Mouse (Mus musculus): ENCODE measurements around the gene Whrn.
A peak's percentile ranks its signal among the peaks of the same experiment; 100 is the strongest.

The Whrn gene

DNA sequence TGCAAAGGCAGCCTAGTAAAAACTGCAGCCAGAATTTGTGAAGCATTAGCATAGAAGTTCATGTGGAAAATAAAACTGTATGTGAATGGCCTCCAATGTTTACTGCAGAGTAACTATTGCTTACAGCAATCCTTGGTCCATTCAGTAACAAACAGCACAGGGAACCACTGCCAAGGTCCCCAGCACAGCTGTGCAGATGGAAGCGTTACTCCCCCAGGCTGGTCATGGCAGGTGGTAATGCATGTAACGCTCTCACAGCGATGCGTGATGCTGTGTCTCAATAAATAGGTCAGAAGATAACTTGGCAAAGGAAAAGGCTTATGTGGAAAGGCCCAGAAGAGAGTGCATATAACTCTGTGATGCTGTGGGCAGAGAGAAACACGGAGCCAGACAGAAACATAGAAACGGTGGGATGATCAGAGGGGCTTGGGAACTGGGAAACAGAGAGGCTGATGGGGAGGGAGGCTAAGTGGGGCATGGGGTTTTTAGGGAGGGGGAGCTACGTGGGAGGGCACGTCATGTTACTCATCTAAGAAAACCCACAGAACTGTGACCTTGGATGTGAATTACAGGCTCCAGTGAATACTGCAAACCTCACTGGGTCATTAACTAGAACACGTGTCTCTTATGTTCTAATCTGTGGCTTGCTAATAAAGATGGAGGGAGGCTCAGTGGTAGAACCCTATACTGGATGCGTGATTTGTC, 51.3 kb downstream of the Whrn start:
- DNase-seq (ENCODE audit: low spot score): no peak

DNA sequence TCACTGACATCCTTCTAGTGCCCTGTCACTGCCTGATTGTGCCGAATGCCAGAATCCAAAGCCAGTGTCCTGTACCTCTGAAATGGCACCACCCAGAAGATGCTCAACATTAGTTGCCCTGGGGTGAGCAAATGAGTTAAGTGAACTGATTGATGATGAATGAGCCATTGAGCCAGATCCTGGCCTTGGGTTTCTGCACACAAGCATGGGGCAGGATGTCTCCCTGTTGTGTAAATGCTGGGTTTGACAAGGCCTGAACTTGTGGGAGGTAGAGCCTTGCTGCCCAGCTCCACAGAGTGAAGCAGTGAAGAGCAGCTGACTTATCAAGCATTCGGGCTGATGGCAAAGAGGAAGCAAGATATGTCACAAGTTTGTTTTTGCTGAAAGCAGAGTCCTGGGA, 52.7 kb downstream of the Whrn start:
- DNase-seq (ENCODE audit: low spot score): no peak

DNA sequence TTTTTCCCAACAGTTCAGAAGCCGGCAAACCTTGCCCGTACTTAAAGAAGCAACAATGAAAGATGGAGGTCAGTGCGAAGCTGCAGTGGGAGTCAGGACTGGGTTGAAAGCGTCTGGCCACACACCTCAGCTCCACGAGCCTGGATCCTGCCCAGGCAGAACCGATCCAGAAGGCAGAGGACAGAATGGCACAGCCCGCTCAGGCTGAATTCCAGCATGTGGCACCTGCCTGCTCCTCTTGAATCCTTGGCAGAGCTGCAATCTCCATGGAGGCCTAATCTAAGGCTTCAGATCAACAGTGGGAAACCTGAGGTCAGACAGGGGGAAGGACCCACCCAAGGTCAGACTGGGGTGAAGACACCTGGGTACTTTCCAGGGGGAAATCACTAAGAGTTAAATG, 54.2 kb downstream of the Whrn start:
- DNase-seq (ENCODE audit: low spot score): no peak

DNA sequence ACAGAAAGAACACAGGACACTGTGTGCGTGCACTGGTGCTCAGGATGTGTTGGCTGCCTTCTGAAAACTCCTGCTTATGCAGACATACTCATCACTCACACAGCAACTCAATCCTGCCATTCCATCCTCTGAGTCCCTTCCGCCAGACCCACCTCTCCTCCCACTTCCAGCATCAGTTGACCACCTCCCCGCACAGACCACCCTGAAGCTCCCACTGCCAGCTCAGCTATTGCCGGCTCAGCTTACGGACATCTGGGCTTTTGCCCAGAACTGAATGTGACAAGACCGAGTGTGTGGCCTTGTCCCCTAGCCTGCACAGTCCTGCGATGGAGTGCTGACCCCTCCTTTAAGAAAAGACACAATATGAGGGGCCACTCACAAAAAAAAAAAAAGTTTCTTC, 55.5 kb downstream of the Whrn start:
- peak; percentile 20 for DNase-seq (ENCODE audit: low spot score)

DNA sequence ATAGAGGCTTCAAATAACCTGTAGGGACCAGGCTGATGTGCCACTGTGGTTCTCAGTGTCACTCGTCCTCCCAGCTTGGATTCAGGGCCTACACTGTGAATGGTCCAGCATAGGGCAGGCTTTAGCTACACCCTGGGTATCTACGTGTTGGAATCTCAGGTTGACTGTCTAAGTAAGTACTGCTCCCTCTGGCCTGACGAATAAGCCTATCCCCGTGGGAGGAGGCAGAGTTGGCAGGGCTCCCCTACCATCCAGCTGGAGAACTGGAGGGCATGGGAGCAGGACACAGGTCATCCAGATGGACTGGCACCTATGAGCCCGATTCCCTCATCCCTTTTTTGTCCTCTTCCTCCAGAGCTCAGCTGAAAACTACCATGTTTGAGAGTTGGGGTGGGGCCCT, 57.8 kb downstream of the Whrn start:
- no peak for DNase-seq (ENCODE audit: low spot score)

DNA sequence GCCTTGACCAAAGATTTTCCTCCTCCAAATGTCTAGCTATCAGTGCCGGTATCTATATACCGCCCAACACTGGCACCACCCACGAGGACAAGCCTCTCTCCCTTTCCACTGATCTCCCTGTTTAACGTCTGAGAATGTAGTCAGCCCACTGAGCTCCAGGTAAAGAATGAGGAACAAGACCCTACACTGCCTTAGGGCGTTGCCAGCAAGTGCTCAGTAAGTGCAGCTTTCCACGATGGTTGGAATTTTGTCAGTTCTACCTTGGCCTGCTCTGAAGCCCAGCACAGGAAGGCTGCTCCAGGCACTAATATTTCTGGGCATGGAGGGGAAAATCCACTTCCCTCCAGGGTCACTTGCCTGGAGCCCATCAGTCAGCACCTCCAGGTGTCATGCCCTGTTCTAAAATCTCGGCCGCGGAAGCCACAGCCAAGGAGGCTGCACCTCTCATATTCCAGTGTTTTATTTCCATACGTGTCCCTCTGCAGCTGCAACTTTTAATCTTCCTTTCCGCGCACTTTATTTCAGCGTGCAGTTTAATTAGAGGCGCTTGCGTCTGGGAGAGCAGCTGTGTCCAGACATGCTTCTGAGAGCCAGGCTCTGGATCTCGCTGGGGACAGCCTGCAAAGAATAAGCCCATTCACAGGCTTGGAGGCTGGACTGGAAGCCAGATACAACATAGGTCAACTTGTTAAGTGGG, 58.5 kb downstream of the Whrn start:
- peak; percentile 34 for DNase-seq (ENCODE audit: low spot score)

DNA sequence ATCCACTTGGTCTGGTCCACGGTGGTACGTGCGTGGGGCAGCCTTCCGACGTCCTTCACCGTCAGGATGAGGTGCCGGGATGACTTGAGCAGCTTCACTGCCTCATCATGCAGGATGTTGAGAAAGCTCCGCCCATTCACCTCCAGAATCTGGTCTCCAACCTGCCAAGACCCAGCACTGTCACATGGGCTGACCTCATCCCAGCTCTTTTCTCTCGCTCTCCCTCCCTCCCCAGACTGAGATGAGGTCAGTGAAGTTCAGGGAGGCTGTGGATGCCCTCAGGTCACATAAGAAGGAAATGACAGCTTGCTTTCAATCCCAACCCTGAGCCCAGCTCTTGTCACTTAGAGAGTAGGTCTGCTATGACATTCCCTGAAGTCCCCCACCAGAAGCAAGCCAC, 60.4 kb downstream of the Whrn start:
- DNase-seq (ENCODE audit: low spot score): peak; percentile 19

DNA sequence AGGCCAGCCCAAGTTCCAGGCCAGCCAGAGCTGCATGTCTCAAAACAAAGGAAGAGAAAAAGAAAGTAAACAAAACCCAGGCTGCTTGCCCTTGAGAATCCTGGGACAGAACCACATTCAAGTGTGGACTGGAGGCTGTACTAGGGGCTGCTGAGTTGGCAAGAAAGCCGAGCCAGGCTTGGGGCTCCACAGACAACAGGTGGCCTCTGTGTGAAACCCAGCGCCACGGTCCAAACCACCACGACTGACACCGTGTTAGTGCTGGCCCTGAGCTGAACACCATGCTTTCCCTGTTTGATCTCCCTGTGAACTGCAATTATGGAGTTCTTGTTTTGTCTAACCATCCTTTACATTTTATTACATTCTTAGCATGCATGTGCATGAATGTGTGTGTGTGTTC, 64.7 kb downstream of the Whrn start:
- no peak for DNase-seq (ENCODE audit: low spot score)

DNA sequence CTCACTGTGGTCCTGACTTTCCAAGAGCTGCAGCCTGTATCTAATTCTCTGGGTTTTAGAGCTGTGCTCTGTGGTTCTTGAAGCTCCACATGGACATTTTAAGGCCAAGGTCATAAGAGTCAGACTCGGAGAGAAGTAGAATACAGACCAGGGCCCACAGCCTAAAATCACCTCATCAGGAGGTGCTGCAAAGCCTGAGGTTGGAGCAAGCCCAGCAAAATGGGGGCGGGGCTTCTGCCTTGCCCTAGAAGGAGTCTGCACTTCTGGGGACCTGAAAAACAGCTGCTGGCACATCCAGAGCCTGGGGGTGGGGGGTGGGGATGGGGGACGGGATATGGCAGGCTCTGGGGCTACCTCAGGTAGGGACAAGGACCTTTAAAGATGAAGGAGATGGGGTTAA, 65.4 kb downstream of the Whrn start:
- no peak for DNase-seq (ENCODE audit: low spot score)

DNA sequence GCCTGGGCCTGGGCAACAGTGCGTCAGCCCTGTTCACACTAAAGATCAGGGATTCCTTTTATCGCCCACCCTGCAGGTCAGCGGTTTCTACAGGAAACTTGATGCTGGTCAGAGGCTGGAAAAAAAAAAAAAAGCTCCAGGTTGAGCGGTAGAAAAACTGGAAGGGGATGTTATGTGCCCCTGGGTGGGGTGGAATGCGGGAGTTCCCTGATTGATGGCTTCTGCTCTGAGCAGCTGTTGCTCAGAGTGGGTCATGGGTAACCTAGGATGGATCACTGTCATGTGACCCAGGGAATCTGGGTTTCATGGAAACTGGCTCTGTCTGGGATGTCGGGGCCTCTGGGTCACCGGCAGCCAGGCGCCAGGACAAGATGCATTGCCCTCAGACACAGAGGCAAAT, 69.5 kb downstream of the Whrn start:
- peak; percentile 33 for DNase-seq (ENCODE audit: low spot score)

DNA sequence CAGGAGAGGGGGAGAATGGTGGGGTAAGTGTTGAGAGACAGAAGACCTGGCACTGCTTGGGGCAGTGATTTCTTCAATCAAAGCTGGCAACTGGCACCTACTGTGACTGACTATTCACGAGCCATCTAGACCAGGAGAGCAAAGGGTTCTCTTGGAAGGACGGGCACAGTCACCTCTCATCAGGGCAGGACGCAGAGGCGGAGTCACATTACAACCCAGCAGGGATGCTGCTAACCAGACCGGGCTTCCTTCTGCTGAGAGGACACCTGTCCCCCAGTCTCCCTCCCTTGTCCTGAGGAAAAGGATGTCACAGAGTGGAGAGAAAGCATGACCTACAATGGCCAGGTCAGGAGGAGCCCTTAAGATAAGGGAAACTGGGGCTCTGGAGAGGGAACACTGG, 72.0 kb downstream of the Whrn start:
- DNase-seq (ENCODE audit: low spot score): no peak

DNA sequence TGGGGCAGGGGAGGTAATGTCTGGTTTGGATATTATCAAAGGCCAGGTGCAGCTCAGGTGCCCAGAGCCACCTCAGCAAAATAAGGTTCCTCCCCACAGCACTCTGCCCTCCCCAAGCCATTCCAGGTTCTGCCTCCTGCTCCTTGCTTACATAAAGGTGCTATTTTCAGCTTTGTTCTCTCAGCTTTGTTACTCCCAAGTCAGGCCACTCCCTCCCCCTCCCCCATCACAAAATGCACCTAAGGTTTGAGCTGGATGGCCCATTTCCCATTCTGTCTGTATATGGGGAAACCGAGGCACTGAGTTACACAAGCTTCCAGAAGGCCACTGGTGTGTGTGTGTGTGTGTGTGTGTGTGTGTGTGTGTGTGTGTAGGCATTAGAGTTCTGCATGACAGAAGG, 72.6 kb downstream of the Whrn start:
- no peak for DNase-seq (ENCODE audit: low spot score)

DNA sequence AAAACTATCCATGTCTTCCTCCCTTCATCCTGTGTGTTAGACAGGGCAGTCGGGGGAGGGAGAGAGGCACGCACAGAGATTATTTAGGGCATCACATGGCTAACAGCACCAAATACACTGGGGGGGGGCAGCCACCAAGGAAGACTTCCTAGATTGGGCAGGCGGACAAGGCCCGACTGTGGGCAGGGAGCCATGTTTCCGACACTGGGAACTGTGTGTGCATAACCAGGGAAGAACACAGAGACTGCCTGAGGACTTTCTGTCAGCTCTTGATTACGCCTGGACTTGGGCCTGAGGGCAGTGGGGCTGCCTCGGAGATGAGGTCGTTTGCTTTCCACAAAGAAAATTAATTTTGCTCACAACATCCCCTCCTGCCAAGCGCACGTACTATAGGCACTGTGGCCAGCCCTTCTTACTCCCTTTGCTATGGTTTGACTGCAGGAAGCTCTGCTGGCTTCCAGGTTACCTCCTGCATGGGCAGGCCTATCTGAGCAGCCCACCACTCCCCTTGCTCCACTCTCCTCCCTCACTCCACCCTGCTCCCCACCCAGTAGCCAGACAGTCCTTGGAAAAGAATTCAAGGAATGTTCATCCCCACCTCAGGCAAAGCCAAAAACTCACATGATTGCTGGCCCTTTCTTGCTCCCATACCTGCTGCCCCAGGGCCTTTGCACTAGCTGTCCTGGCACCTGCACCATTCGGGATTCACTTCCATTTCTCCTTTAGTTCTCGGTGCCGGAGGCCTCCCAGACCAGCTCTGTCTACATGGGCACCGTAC, 75.5 kb downstream of the Whrn start:
- no peak for DNase-seq (ENCODE audit: low spot score)

DNA sequence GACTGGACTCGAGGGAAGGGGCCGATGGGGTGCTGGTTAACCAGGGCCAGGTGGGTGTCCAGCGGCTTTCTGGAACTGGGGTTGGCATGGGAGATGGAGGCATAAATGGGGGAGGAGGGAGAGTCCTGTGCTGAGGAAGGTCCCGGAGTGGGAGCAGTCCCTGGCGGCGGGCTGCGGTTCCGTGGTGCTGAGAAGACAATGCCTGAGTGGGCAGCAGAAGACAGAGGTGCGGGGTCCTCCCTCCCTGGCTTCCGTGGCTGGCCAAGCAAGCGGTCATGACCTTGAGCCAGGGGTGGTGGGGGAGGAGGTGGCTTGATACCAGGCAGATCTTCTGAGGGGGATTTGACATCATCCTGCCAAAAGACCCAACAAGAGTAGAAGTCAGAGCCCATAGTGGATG, 77.5 kb downstream of the Whrn start:
- DNase-seq (ENCODE audit: low spot score): no peak

DNA sequence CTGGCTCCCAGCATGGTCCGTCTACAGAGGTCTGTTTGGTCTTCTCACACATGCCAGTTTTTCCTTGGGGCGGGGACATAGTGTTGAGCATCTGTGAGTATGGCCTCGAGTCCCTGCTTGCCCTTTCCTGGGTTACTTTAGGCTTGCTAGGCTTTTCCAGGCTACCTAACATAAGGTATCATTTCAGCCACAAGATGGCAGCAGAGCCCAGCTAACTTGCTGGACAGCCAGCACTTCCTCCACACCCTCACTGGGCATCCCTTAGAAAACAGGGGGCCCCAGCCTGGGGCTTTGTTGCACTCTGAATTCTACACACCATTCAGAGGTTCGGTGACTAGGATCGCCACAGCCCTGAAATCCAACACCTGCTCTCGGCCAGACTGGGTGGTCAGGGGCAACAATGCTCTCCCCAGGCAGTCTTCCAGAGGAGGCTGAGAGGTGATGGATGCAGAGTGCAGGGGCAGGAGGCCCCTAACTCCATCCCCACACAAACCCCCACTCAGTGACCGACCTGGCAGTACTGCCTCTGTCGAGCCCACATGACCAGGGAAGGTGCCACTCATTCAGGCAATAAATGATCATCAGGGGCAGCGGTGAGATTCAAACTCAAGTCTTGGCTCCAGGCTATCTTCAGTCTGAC, 78.4 kb downstream of the Whrn start:
- DNase-seq (ENCODE audit: low spot score): peak; percentile 94

DNA sequence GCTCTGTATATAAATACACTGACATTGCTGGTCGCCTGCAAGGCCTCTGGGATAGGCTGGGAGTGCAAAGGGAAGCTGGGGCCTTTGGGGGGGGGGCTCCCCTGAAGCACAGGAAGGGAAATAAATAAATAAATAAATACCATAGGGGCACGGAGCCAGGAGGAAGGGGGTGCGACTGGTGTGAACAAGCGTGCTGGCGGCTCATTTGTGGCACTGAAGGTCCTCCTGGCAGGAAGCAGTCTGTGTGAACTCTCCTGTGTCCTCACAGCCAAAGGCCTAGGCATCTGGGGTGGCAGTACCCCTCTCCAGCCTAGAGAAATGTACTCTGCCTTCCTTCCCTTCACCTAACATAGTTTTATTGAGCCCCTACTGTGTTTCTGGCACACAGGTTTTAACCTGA, 80.8 kb downstream of the Whrn start:
- no peak for DNase-seq (ENCODE audit: low spot score)

DNA sequence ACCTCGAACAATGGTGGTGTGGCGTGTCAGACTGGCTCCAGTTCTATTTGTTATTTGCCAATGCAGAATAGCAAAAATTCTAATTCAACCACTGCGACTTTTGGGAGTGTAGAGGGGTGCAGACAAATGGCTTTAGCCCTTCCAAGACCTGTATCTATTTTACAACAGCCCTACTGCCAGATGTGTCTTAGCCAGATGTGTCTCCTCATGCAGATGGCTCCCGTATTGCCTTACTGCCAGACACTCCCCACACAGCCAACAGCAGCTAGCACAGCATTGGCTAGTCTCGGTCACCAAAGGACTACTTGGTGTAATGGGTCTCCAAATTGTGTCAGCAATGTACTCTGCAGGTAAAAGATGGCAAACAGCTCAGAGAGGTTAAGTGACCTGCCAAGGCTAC, 84.6 kb downstream of the Whrn start:
- DNase-seq (ENCODE audit: low spot score): no peak

DNA sequence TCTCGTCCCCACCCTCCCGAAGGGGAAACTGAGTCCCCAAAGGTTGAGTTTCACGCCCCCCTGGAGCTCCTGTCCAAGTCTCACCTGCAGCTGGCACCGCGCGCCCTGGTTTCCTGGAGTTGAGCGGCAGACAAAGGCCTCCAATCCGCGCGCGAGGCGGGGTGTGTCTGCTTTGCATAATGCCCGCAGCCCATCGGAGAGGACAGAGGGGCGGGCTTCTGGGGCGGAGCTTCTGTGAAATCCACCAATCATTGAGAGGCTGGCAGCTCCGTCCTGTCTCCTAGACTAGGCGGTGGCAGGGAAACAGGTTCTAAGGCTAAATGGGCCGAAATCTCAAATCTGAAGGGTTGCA, 85.2 kb downstream of the Whrn start:
- DNase-seq (ENCODE audit: low spot score): peak; percentile 98

DNA sequence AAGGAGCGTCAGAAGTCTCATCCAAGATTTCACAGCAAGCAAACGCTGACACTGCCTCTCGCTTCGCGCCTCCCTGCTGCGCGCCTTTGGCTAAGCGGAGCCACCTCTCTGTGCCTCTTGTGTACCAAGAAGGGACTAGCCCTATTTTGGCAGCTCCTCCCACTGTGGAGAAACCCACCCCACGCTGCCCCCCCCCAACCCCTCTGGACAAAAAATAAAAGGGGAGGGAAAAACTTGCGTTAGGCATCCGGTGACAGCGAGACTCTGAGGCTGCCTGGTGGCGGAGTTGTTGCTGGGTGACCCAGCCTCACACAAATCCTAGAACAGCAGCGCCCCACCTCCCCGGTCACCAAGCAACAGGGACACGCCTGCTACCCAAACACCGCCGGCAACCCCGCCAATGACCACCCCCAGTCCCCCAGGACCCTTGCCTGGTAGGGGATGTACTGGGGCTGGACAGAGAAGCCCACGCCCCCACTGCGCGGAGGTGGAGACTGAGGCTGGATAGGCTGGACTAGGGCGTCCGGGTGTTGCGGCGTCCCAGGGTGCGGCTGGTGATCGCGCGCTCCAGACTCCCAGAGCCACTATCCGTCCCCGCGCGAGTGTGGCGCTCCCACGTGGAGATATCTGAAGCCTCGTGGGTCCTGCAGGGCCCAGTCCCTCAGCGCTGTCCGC, 85.7 kb downstream of the Whrn start:
- DNase-seq (ENCODE audit: low spot score): peak; percentile 78

DNA sequence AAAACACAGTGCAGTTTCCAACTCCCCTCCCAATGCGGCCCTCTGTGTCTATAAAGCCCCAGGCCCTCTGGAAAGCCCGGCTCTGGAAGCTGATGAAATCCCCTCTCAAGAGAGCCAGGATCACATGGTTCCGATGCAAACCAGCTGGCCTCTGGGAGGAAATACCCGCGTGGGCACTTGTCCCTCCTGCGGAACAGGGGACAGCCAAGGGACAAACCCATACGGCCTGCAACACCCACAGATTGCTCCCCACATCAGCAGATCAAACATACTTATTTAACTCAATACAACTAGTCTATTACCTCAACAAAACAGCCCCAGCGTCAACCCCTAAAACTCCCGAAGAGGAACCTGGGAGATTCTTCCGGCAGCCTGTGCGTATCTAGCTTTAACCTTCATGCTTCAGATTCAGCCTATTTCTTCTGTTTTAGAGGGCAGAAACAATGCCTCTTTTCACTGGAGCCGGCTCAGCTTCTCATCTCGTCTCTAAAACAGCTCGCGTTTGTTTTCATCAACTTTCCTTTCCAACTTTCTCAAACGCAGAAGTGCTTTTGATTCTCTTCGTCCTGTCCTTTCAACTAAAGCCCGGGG, 86.4 kb downstream of the Whrn start:
- DNase-seq (ENCODE audit: low spot score): peak; percentile 47

DNA sequence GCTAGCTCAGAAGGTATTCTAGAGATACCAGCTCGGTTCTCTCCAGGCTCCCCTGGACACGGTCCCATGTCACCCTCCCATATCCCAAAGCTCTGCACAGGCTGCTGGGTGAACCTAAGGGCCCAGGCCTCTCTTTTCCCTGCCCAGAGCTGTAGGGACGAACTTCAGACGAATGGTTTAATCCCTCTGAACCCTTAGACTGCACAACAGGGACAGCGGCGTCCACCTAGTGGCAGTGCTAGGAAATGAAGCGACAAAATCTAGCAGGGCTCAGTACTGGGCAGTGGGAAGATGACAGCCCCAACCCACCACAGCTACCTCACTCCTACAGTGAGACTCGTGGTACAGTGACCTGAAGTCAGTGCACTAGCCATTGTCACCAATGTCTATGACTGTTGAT, 87.1 kb downstream of the Whrn start:
- peak; percentile 85 for DNase-seq (ENCODE audit: low spot score)

DNA sequence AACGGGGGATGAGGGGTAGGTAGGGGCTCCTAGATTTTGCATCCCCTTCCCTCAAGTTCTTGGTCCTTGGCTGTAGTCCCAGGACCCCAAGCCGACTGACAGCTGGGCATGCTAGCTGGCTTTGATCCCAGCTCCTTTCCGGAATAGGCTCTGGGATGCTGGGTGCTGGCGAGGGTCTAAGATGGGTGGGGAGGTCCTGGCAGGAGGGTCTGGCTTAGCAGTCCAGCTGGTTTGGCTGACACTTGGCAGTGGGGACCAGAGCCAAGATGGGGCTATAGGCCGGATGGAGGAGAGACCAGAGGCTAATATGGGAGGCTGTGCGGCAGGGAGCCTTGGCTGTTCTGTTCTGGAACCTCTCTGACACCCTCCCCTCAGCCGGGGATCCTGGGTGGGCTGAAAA, 87.5 kb downstream of the Whrn start:
- no peak for DNase-seq (ENCODE audit: low spot score)
